Mouse (Mus musculus) hindbrain, embryonic 11.5 days (tissue): Measurements from ENCODE around the gene Plp2. TPM values are rescaled to one million over a fixed set of nuclear protein-coding genes. Genes with fewer than 3 reads are reported as not detected.
A peak's percentile ranks its signal among the peaks of the same experiment; 100 is the strongest.

Experiments used
- ATAC-seq: fragments of 200-750 bp; cut with Nextera tagmentation; 2 replicates; pipeline ENCODE4 v1.8.0; 2017; ENCODE audit warnings: mild to moderate bottlenecking, moderate TSS enrichment, moderate library complexity; ENCODE audit not compliant: low FRiP score
- DNase-seq: peaks from one replicate; pipeline ENCODE4 v3.0.0-alpha.2; 2015; ENCODE audit warnings: low spot score
- H3K27ac ChIP-seq: fragments of 300-500 bp; sonication (generic); 2 replicates; pipeline ENCODE4 v1.5.1; 2014; ENCODE audit warnings: mild to moderate bottlenecking, low read depth, low read length
- H3K27me3 ChIP-seq: fragments of 300-500 bp; sonication (generic); 2 replicates; pipeline ENCODE4 v1.6.1; 2014; ENCODE audit warnings: mild to moderate bottlenecking, low read length, moderate library complexity, mixed read lengths; ENCODE audit not compliant: control insufficient read depth, insufficient read depth
- H3K36me3 ChIP-seq: fragments of 300-500 bp; sonication (generic); 2 replicates; pipeline ENCODE4 v1.6.1; 2014; ENCODE audit warnings: mild to moderate bottlenecking, low read length, moderate library complexity, mixed read lengths; ENCODE audit not compliant: control insufficient read depth, insufficient read depth
- H3K4me1 ChIP-seq: fragments of 300-500 bp; sonication (generic); replicated peaks from 2 replicates; pipeline ENCODE4 v1.6.1; 2014; ENCODE audit warnings: low read length, mixed read lengths; ENCODE audit not compliant: control insufficient read depth, insufficient read depth
- H3K4me2 ChIP-seq: fragments of 300-500 bp; sonication (generic); replicated peaks from 2 replicates; pipeline ENCODE4 v1.6.1; 2014; ENCODE audit warnings: mild to moderate bottlenecking, low read depth, low read length
- H3K4me3 ChIP-seq: fragments of 300-500 bp; sonication (generic); 2 replicates; pipeline ENCODE4 v1.5.1; 2014; ENCODE audit warnings: low read depth, low read length
- H3K9ac ChIP-seq: fragments of 300-500 bp; sonication (generic); 2 replicates; pipeline ENCODE4 v1.6.1; 2014; ENCODE audit warnings: low read depth, low read length
- H3K9me3 ChIP-seq: fragments of 300-500 bp; sonication (generic); 2 replicates; pipeline ENCODE4 v1.6.1; 2016; ENCODE audit warnings: low read length; ENCODE audit not compliant: control insufficient read depth
- WGBS: fragments of 180-500 bp; shearing (Covaris S2); extraction: QIAGEN DNeasy Blood & Tissue Kit; methylation state at CpG from one replicate; pipeline ENCODE4 v1.1.7; 2014; 5-methylcytosine and 5-hydroxymethylcytosine counted together
- polyA plus RNA-seq: library from polyadenylated mRNA; unstranded; fragments of >200 nt; fragmentation: Nextera tagmentation; extraction: Ambion mirVana; gene quantifications from 2 replicates; pipeline ENCODE4 v1.2.1, GENCODE M21; 2014

The Plp2 gene
- polyA plus RNA-seq, 1 experiment from 2014 or later = 49.3 TPM

GRCm38 (mm10) chrX:7688321-7688720 is 17.1 kb upstream of the Plp2 start:
- H3K27ac ChIP-seq = no peak overlapping the region
- DNase-seq = no peak
- no peak overlapping the region for H3K4me3 ChIP-seq
- 94% methylated on average over 2 of the region's 2 CpGs for WGBS
- no peaks in the 10 kb centered on the region for H3K4me1 ChIP-seq
- no peak for ATAC-seq
- H3K36me3 ChIP-seq = no peaks in the 10 kb centered on the region
- no peaks in the 10 kb centered on the region for H3K27me3 ChIP-seq
- no peaks in the 10 kb centered on the region for H3K9me3 ChIP-seq
- H3K9ac ChIP-seq = no peak overlapping the region
- no peak overlapping the region for H3K4me2 ChIP-seq

GRCm38 (mm10) chrX:7680864-7681263 is 9.7 kb upstream of the Plp2 start, which contains the start of gene Magix:
TSS of gene Magix (minus strand) at chrX:7681251.
- Histone ChIP-seq H3K4me1 (no peaks in the 10 kb centered on the region), H3K4me3 (peak within 1 kb of the TSS; percentile 12; the same call in 1 of the 2 replicates), H3K4me2 (peak within 1 kb of the TSS; percentile 36), H3K27ac (no peak within 1 kb of the TSS), H3K9ac (no peak within 1 kb of the TSS), H3K27me3 (no peaks in the 10 kb centered on the region), H3K36me3 (no peaks in the 10 kb centered on the region), H3K9me3 (no peaks in the 10 kb centered on the region)
- DNase-seq = no peak
- WGBS = 63% methylated on average over 14 of the region's 14 CpGs
- ATAC-seq = no peak

- DNase-seq (no peak), ATAC-seq (peak; percentile 51; the same call in 1 of the 2 replicates)
- 25% methylated on average over 12 of the region's 12 CpGs for WGBS
- Histone ChIP-seq H3K27ac (no peak overlapping the region), H3K9ac (no peak overlapping the region), H3K27me3 (no peaks in the 10 kb centered on the region), H3K4me3 (peak overlapping the region; percentile 12; the same call in 1 of the 2 replicates), H3K4me2 (peak overlapping the region; percentile 36), H3K9me3 (no peaks in the 10 kb centered on the region), H3K36me3 (no peaks in the 10 kb centered on the region), H3K4me1 (no peaks in the 10 kb centered on the region)
These were observed 8.8 kb upstream of the Plp2 start for GRCm38 (mm10) chrX:7680057-7680412.

GRCm38 (mm10) chrX:7679405-7680056 is 8.3 kb upstream of the Plp2 start:
- 22% methylated on average over 27 of the region's 27 CpGs for WGBS
- Histone ChIP-seq H3K9ac (no peak overlapping the region), H3K9me3 (no peaks in the 10 kb centered on the region), H3K27ac (no peak overlapping the region), H3K4me2 (peak overlapping the region; percentile 36), H3K4me3 (peak overlapping the region; percentile 12; the same call in 1 of the 2 replicates), H3K36me3 (no peaks in the 10 kb centered on the region), H3K27me3 (no peaks in the 10 kb centered on the region), H3K4me1 (no peaks in the 10 kb centered on the region)
- ATAC-seq (peak; percentile 89), DNase-seq (peak; percentile 93)

GRCm38 (mm10) chrX:7678986-7679385 is 7.8 kb upstream of the Plp2 start:
- no peak for ATAC-seq
- no peak overlapping the region for H3K9ac ChIP-seq

GRCm38 (mm10) chrX:7675001-7675380 is 3.8 kb upstream of the Plp2 start:
- H3K27me3 ChIP-seq = no peaks in the 10 kb centered on the region
- DNase-seq (no peak), ATAC-seq (no peak)
- no peak overlapping the region for H3K9ac ChIP-seq
- no peaks in the 10 kb centered on the region for H3K36me3 ChIP-seq
- H3K27ac ChIP-seq = no peak overlapping the region
- H3K4me1 ChIP-seq = no peaks in the 10 kb centered on the region
- WGBS = 38% methylated on average over 10 of the region's 10 CpGs
- H3K4me3 ChIP-seq = no peak overlapping the region
- H3K9me3 ChIP-seq = no peaks in the 10 kb centered on the region
- peak overlapping the region; percentile 11 for H3K4me2 ChIP-seq

More at GRCm38 (mm10) chrX:7678986-7679385, 7.8 kb upstream of the Plp2 start:
- Histone ChIP-seq H3K9me3 (no peaks in the 10 kb centered on the region), H3K4me1 (no peaks in the 10 kb centered on the region), H3K27me3 (no peaks in the 10 kb centered on the region), H3K27ac (no peak overlapping the region), H3K4me3 (no peak overlapping the region), H3K36me3 (no peaks in the 10 kb centered on the region), H3K4me2 (no peak overlapping the region)
- WGBS = 40% methylated on average over 3 of the region's 3 CpGs
- DNase-seq = no peak

GRCm38 (mm10) chrX:7674284-7675000 is 3.3 kb upstream of the Plp2 start:
- Histone ChIP-seq H3K9ac (no peak overlapping the region), H3K4me3 (no peak overlapping the region), H3K36me3 (no peaks in the 10 kb centered on the region), H3K27ac (no peak overlapping the region), H3K4me1 (no peaks in the 10 kb centered on the region), H3K4me2 (peak overlapping the region; percentile 11), H3K9me3 (no peaks in the 10 kb centered on the region), H3K27me3 (no peaks in the 10 kb centered on the region)
- peak; percentile 16 for DNase-seq
- no peak for ATAC-seq
- 33% methylated on average over 28 of the region's 28 CpGs for WGBS

- Histone ChIP-seq H3K27ac (no peak overlapping the region), H3K4me3 (no peak overlapping the region), H3K4me1 (no peaks in the 10 kb centered on the region), H3K4me2 (no peak overlapping the region), H3K9ac (no peak overlapping the region), H3K9me3 (no peaks in the 10 kb centered on the region), H3K36me3 (no peaks in the 10 kb centered on the region), H3K27me3 (no peaks in the 10 kb centered on the region)
- 30% methylated on average over 12 of the region's 12 CpGs for WGBS
- DNase-seq = no peak
- no peak for ATAC-seq
These were observed 2.5 kb upstream of the Plp2 start for GRCm38 (mm10) chrX:7673578-7674281.
